Mouse (Mus musculus): Measurements from ENCODE around the gene Ahsg. TPM values are rescaled to one million over a fixed set of nuclear protein-coding genes. Genes with fewer than 3 reads are reported as not detected.
"Not testable (repeated sequence)": the region's sequence is repeated elsewhere in the genome, so short reads cannot be mapped to it uniquely, and the experiment has no call there.

The Ahsg gene
- polyA plus RNA-seq, 1 experiment from 2014 or later: 0.28 TPM

DNA sequence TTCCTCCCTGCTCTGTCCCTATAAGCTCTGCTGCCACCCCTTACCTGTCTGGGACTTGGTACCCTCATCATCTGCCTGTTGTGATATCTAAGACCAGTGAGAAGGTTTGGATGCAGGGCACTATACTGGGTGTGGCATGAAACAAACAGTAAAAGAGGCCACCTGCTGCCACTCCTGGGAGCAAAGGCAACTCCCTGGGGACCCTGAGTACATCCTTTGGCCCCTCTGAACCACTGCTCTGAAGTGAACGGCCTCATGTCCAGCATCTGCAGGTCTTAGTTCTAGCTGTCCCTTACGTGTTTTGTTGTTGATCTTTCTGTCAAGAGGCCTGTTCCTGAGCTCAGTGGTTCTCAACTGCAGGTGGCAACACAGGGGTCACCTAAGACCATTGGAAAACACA lies 47.5 kb downstream of the Ahsg start:
- Histone ChIP-seq H3K36me3 (ENCODE audit: insufficient read depth) (no peaks in the 10 kb centered on the region), H3K27me3 (ENCODE audit: insufficient read depth, low read length) (no peaks in the 10 kb centered on the region), H3K27ac (ENCODE audit: low read depth) (no peak overlapping the region), H3K9me3 (ENCODE audit: low read depth, low read length) (no peaks in the 10 kb centered on the region), H3K4me1 (ENCODE audit: insufficient read depth) (no peaks in the 10 kb centered on the region), H3K4me2 (no peak overlapping the region), H3K9ac (no peak overlapping the region), H3K4me3 (ENCODE audit: low read depth, low read length) (no peak overlapping the region)
- WGBS: 57% methylated on average over 2 of the region's 2 CpGs
- DNase-seq (no peak), ATAC-seq (ENCODE audit: insufficient read depth) (no peak)
- TF ChIP-seq CTCF (IDR thresholded peaks at IDR 0.05; ENCODE audit: low read depth): no peak

- Histone ChIP-seq H3K27me3 (ENCODE audit: insufficient read depth, low read length) (no peaks in the 10 kb centered on the region), H3K4me1 (ENCODE audit: insufficient read depth) (no peaks in the 10 kb centered on the region), H3K4me3 (ENCODE audit: low read depth, low read length) (no peak overlapping the region), H3K9ac (no peak overlapping the region), H3K4me2 (no peak overlapping the region), H3K36me3 (ENCODE audit: insufficient read depth) (no peaks in the 10 kb centered on the region), H3K9me3 (ENCODE audit: low read depth, low read length) (no peaks in the 10 kb centered on the region), H3K27ac (ENCODE audit: low read depth) (no peak overlapping the region)
- no peak for DNase-seq
- no peak for ATAC-seq (ENCODE audit: insufficient read depth)
- TF ChIP-seq CTCF (IDR thresholded peaks at IDR 0.05; ENCODE audit: low read depth): no peak
- 78% methylated on average over 8 of the region's 8 CpGs for WGBS
These were observed 48.1 kb downstream of the Ahsg start for GRCm38 (mm10) chr16:22939120-22939695.

GRCm38 (mm10) chr16:22941825-22942476 lies 50.9 kb downstream of the Ahsg start:
- not testable (repeated sequence) for H3K27ac ChIP-seq (ENCODE audit: low read depth); H3K4me2 ChIP-seq; H3K27me3 ChIP-seq (ENCODE audit: insufficient read depth, low read length); H3K4me1 ChIP-seq (ENCODE audit: insufficient read depth); H3K36me3 ChIP-seq (ENCODE audit: insufficient read depth); H3K4me3 ChIP-seq (ENCODE audit: low read depth, low read length); ATAC-seq (ENCODE audit: insufficient read depth); H3K9ac ChIP-seq; H3K9me3 ChIP-seq (ENCODE audit: low read depth, low read length); DNase-seq

DNA sequence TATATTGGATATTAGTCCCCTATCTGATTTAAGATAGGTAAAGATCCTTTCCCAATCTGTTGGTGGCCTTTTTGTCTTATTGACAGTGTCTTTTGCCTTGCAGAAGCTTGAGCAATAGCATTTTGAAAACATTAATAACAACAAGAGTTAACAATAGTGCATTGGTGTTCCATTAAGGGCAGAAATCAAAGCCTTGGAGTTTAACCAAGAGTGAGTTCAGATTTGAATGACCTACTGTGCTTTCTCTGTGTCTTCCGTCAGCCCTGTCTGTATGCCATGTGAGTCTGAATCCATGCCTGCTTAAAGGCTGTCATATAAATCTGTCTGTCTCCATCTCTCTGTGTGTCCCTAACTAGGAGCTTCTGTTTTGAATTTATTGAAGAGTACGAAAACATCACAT lies 56.3 kb downstream of the Ahsg start:
- H3K4me2 ChIP-seq: no peak overlapping the region
- no peak for DNase-seq
- H3K27me3 ChIP-seq (ENCODE audit: insufficient read depth, low read length): no peaks in the 10 kb centered on the region
- 82% methylated on average over 2 of the region's 2 CpGs for WGBS
- H3K9ac ChIP-seq: no peak overlapping the region
- no peak for TF ChIP-seq CTCF (IDR thresholded peaks at IDR 0.05; ENCODE audit: low read depth)
- H3K9me3 ChIP-seq (ENCODE audit: low read depth, low read length): no peaks in the 10 kb centered on the region
- H3K4me3 ChIP-seq (ENCODE audit: low read depth, low read length): no peak overlapping the region
- no peaks in the 10 kb centered on the region for H3K4me1 ChIP-seq (ENCODE audit: insufficient read depth)
- H3K27ac ChIP-seq (ENCODE audit: low read depth): no peak overlapping the region
- H3K36me3 ChIP-seq (ENCODE audit: insufficient read depth): no peaks in the 10 kb centered on the region
- no peak for ATAC-seq (ENCODE audit: insufficient read depth)

Other genes with a start within 250 kb of the Ahsg start
- gene Dgkg, start 234.1 kb upstream of the Ahsg start, polyA plus RNA-seq (2014; fragmentation: Nextera tagmentation; extraction: Ambion mirVana): 0.49 and 0.83 TPM in 2 replicates
- gene Crygs, start 79.7 kb upstream of the Ahsg start, polyA plus RNA-seq (2014; fragmentation: Nextera tagmentation; extraction: Ambion mirVana): not detected in 2 replicates
- gene Tbccd1, start 33.6 kb upstream of the Ahsg start, polyA plus RNA-seq (2014; fragmentation: Nextera tagmentation; extraction: Ambion mirVana): 31.2 and 33.6 TPM in 2 replicates
- 96.9 and 107 TPM in 2 replicates for gene Dnajb11, start 33.4 kb upstream of the Ahsg start, polyA plus RNA-seq (2014; fragmentation: Nextera tagmentation; extraction: Ambion mirVana)
- not detected in 2 replicates for gene Fetub, start 27.1 kb downstream of the Ahsg start, polyA plus RNA-seq (2014; fragmentation: Nextera tagmentation; extraction: Ambion mirVana)
- gene Hrg, start 59.8 kb downstream of the Ahsg start, polyA plus RNA-seq (2014; fragmentation: Nextera tagmentation; extraction: Ambion mirVana): not detected in 2 replicates
- not detected in 2 replicates for gene Kng2, start 138.2 kb downstream of the Ahsg start, polyA plus RNA-seq (2014; fragmentation: Nextera tagmentation; extraction: Ambion mirVana)
- gene Kng1, start 166.6 kb downstream of the Ahsg start, polyA plus RNA-seq (2014; fragmentation: Nextera tagmentation; extraction: Ambion mirVana): 0.22 and 0.32 TPM in 2 replicates
- gene Eif4a2, start 216.2 kb downstream of the Ahsg start, polyA plus RNA-seq (2014; fragmentation: Nextera tagmentation; extraction: Ambion mirVana): 194 and 206 TPM in 2 replicates
- 144 and 148 TPM in 2 replicates for gene Rfc4, start 236.5 kb downstream of the Ahsg start, polyA plus RNA-seq (2014; fragmentation: Nextera tagmentation; extraction: Ambion mirVana)